In genomic region chr7:127470011-127470715, GRCm38 (mm10) we compare ENCODE assay signal across 8 mouse cellular contexts. TPM values are rescaled to one million over a fixed set of nuclear protein-coding genes. Genes with fewer than 3 reads are reported as not detected.
A peak's percentile ranks its signal among the peaks of the same experiment; 100 is the strongest.
DNase-seq lines count a peak whose midpoint lies in the region; ATAC-seq lines count a peak whose summit lies in the region.

No protein-coding gene starts in this region.

- no peaks in the 10 kb centered on the region for H3K9me3 ChIP-seq in embryonic facial prominence, embryonic 15.5 days (replicated peaks)
- no peaks in the 10 kb centered on the region for H3K9me3 ChIP-seq in hindbrain, embryonic 12.5 days (replicated peaks)
- 0 out of 2 replicates have a peak, but pooled peaks cover 5% of the 10 kb centered on the region for H3K9me3 ChIP-seq in liver, embryonic 12.5 days (replicated peaks)

- peak; percentile 10 for DNase-seq in thymus, postnatal 0 days (ENCODE audit: low spot score)
- DNase-seq in thymus, postnatal 4 days = no peak
- peak; percentile 56 for DNase-seq in neural tube, embryonic 10.5 days (ENCODE audit: extremely low spot score, low spot score)
- no peak for DNase-seq in right cerebral cortex, postnatal 10 days (ENCODE audit: low spot score in 2 of 2)
- DNase-seq in gastrocnemius, adult 8-10 months (ENCODE audit: low spot score in 2 of 2) = no peak

- no peak for ATAC-seq in embryonic facial prominence, embryonic 15.5 days (ENCODE audit: insufficient number of reproducible peaks, low FRiP score, low TSS enrichment, low read depth)
- ATAC-seq in hindbrain, embryonic 12.5 days (ENCODE audit: low FRiP score) = peak; percentile 47
- ATAC-seq in liver, embryonic 12.5 days = 0 out of 2 replicates have a peak, but pooled peaks have one; percentile 33

- H3K36me3 ChIP-seq in embryonic facial prominence, embryonic 15.5 days = peaks cover 44% of the 10 kb centered on the region
- H3K36me3 ChIP-seq in hindbrain, embryonic 12.5 days = peaks cover 41% of the 10 kb centered on the region
- peaks cover 62% of the 10 kb centered on the region for H3K36me3 ChIP-seq in liver, embryonic 12.5 days

- peaks cover 17% of the 10 kb centered on the region for H3K4me1 ChIP-seq in embryonic facial prominence, embryonic 15.5 days
- peaks cover 17% of the 10 kb centered on the region for H3K4me1 ChIP-seq in hindbrain, embryonic 12.5 days
- peaks cover 36% of the 10 kb centered on the region for H3K4me1 ChIP-seq in liver, embryonic 12.5 days

- H3K4me2 ChIP-seq in embryonic facial prominence, embryonic 15.5 days (replicated peaks) = peak overlapping the region; percentile 78
- peak overlapping the region; percentile 76 for H3K4me2 ChIP-seq in hindbrain, embryonic 12.5 days (replicated peaks)
- H3K4me2 ChIP-seq in liver, embryonic 12.5 days = peak overlapping the region; percentile 92

- peak overlapping the region; percentile 48 for H3K9ac ChIP-seq in embryonic facial prominence, embryonic 15.5 days
- H3K9ac ChIP-seq in hindbrain, embryonic 12.5 days = peak overlapping the region; percentile 71
- H3K9ac ChIP-seq in liver, embryonic 12.5 days = peak overlapping the region; percentile 95

- no peaks in the 10 kb centered on the region for H3K27me3 ChIP-seq in embryonic facial prominence, embryonic 15.5 days
- H3K27me3 ChIP-seq in hindbrain, embryonic 12.5 days = no peaks in the 10 kb centered on the region
- H3K27me3 ChIP-seq in liver, embryonic 12.5 days (replicated peaks) = no peaks in the 10 kb centered on the region

- peak overlapping the region; percentile 99 for H3K27ac ChIP-seq in embryonic facial prominence, embryonic 15.5 days (replicated peaks)
- H3K27ac ChIP-seq in hindbrain, embryonic 12.5 days = peak overlapping the region; percentile 98
- peak overlapping the region; percentile 99 for H3K27ac ChIP-seq in liver, embryonic 12.5 days

- H3K4me3 ChIP-seq in embryonic facial prominence, embryonic 15.5 days (replicated peaks) = peak overlapping the region; percentile 63
- H3K4me3 ChIP-seq in hindbrain, embryonic 12.5 days = peak overlapping the region; percentile 89
- H3K4me3 ChIP-seq in liver, embryonic 12.5 days = peak overlapping the region; percentile 90

- 8% methylated on average over 10 of the region's 10 CpGs for WGBS in embryonic facial prominence, embryonic 15.5 days
- 9% methylated on average over 10 of the region's 10 CpGs for WGBS in hindbrain, embryonic 12.5 days
- 9% methylated on average over 10 of the region's 10 CpGs for WGBS in liver, embryonic 12.5 days (ENCODE audit: insufficient replicate concordance)

RNA-seq across cellular contexts. Expression of gene Fbrs, which starts 8.8 kb away (rescaled TPM):
- 14.6 and 20.0 TPM in 2 replicates for polyA plus RNA-seq in thymus, postnatal 0 days (2015; fragmentation: Nextera tagmentation; extraction: Ambion mirVana)
- polyA plus RNA-seq in embryonic facial prominence, embryonic 15.5 days (2015; fragmentation: Nextera tagmentation; extraction: Ambion mirVana) = 17.1 and 17.3 TPM in 2 replicates
- 14.4 and 15.6 TPM in 2 replicates for polyA plus RNA-seq in hindbrain, embryonic 12.5 days (2016; fragmentation: Nextera tagmentation; extraction: Ambion mirVana)
- 6.9 and 8.1 TPM in 2 replicates for polyA plus RNA-seq in liver, embryonic 12.5 days (2016; fragmentation: Nextera tagmentation; extraction: Ambion mirVana)
- 10 to 100 TPM; 21.9 to 29.3 (median 25.1) TPM for total RNA-seq in gastrocnemius, adult 8-10 months (2022)

RNA-seq across cellular contexts. Expression of gene Prr14, which starts 10.8 kb away (rescaled TPM):
- 51.0 and 54.6 TPM in 2 replicates for polyA plus RNA-seq in thymus, postnatal 0 days (2015; fragmentation: Nextera tagmentation; extraction: Ambion mirVana)
- polyA plus RNA-seq in embryonic facial prominence, embryonic 15.5 days (2015; fragmentation: Nextera tagmentation; extraction: Ambion mirVana) = 46.3 and 55.9 TPM in 2 replicates
- polyA plus RNA-seq in hindbrain, embryonic 12.5 days (2016; fragmentation: Nextera tagmentation; extraction: Ambion mirVana) = 55.4 and 56.3 TPM in 2 replicates
- polyA plus RNA-seq in liver, embryonic 12.5 days (2016; fragmentation: Nextera tagmentation; extraction: Ambion mirVana) = 29.6 and 31.0 TPM in 2 replicates
- 10 to 100 TPM; 14.8 to 18.4 (median 16.7) TPM for total RNA-seq in gastrocnemius, adult 8-10 months (2022)

RNA-seq across cellular contexts. Expression of gene Zfp689, which starts 21.2 kb away (rescaled TPM):
- 4.3 and 4.7 TPM in 2 replicates for polyA plus RNA-seq in thymus, postnatal 0 days (2015; fragmentation: Nextera tagmentation; extraction: Ambion mirVana)
- 8.0 and 8.8 TPM in 2 replicates for polyA plus RNA-seq in embryonic facial prominence, embryonic 15.5 days (2015; fragmentation: Nextera tagmentation; extraction: Ambion mirVana)
- polyA plus RNA-seq in hindbrain, embryonic 12.5 days (2016; fragmentation: Nextera tagmentation; extraction: Ambion mirVana) = 16.3 and 17.7 TPM in 2 replicates
- polyA plus RNA-seq in liver, embryonic 12.5 days (2016; fragmentation: Nextera tagmentation; extraction: Ambion mirVana) = 3.1 and 3.3 TPM in 2 replicates
- 1 to 10 TPM in 3 of 4 experiments, under 1 TPM in 1; 0.88 to 1.3 (median 1.2) TPM for total RNA-seq in gastrocnemius, adult 8-10 months (2022)

RNA-seq across cellular contexts. Expression of gene Srcap, which starts 41.6 kb away (rescaled TPM):
- 22.2 and 29.8 TPM in 2 replicates for polyA plus RNA-seq in thymus, postnatal 0 days (2015; fragmentation: Nextera tagmentation; extraction: Ambion mirVana)
- 48.6 and 52.4 TPM in 2 replicates for polyA plus RNA-seq in embryonic facial prominence, embryonic 15.5 days (2015; fragmentation: Nextera tagmentation; extraction: Ambion mirVana)
- polyA plus RNA-seq in hindbrain, embryonic 12.5 days (2016; fragmentation: Nextera tagmentation; extraction: Ambion mirVana) = 90.8 and 96.2 TPM in 2 replicates
- polyA plus RNA-seq in liver, embryonic 12.5 days (2016; fragmentation: Nextera tagmentation; extraction: Ambion mirVana) = 38.2 and 38.8 TPM in 2 replicates
- 10 to 100 TPM; 44.3 to 52.4 (median 48.6) TPM for total RNA-seq in gastrocnemius, adult 8-10 months (2022)

RNA-seq across cellular contexts. Expression of gene Zfp688, which starts 48.3 kb away (rescaled TPM):
- 26.2 and 28.0 TPM in 2 replicates for polyA plus RNA-seq in thymus, postnatal 0 days (2015; fragmentation: Nextera tagmentation; extraction: Ambion mirVana)
- 24.1 and 24.8 TPM in 2 replicates for polyA plus RNA-seq in embryonic facial prominence, embryonic 15.5 days (2015; fragmentation: Nextera tagmentation; extraction: Ambion mirVana)
- polyA plus RNA-seq in hindbrain, embryonic 12.5 days (2016; fragmentation: Nextera tagmentation; extraction: Ambion mirVana) = 28.7 and 30.7 TPM in 2 replicates
- 11.0 and 11.6 TPM in 2 replicates for polyA plus RNA-seq in liver, embryonic 12.5 days (2016; fragmentation: Nextera tagmentation; extraction: Ambion mirVana)
- 1 to 10 TPM; 1.3 to 3.4 (median 2.2) TPM for total RNA-seq in gastrocnemius, adult 8-10 months (2022)

Comparison
In these comparisons a context has a peak if more than half of its experiments do, and no peak if none do; other contexts are left out.
1. DNase-seq: peak in thymus, postnatal 0 days (single experiment) and neural tube, embryonic 10.5 days (single experiment); none in thymus, postnatal 4 days (single experiment), right cerebral cortex, postnatal 10 days (0 of 2) and gastrocnemius, adult 8-10 months (0 of 2).
2. Peak in every context shown above with its lines, with median percentiles within 50 percentile points of each other: H3K27ac ChIP-seq, H3K4me2 ChIP-seq, H3K4me3 ChIP-seq and H3K9ac ChIP-seq.